ENCODE assay signal across 19 mouse cellular contexts in genomic region chr10:108389178-108389926, GRCm38 (mm10). TPM values are rescaled to one million over a fixed set of nuclear protein-coding genes. Genes with fewer than 3 reads are reported as not detected.
A peak's percentile ranks its signal among the peaks of the same experiment; 100 is the strongest.
DNase-seq lines count a peak whose midpoint lies in the region; ATAC-seq lines count a peak whose summit lies in the region.
"Had no signal": no experiment of that assay in that cellular context is flagged by ENCODE, and none has a peak within 500 bp of the region (broad histone marks: within the 10 kb centered on the region; RNA-seq: fewer than 3 reads in every experiment).

No protein-coding gene starts in this region.

- H3K4me1 ChIP-seq in neural tube, embryonic 11.5 days (ENCODE audit: control insufficient read depth, insufficient read depth, low read length), result no peaks in the 10 kb centered on the region
- peaks cover 9% of the 10 kb centered on the region for H3K4me1 ChIP-seq in neural tube, embryonic 15.5 days
- H3K4me1 ChIP-seq in stomach, embryonic 16.5 days (ENCODE audit: control insufficient read depth, insufficient read depth, low read length), result peaks cover 12% of the 10 kb centered on the region
- H3K4me1 ChIP-seq: limb, embryonic 15.5 days had no signal

- no peak overlapping the region for H3K9ac ChIP-seq in neural tube, embryonic 11.5 days (ENCODE audit: low read length)
- H3K9ac ChIP-seq in neural tube, embryonic 15.5 days (replicated peaks), result no peak overlapping the region
- H3K9ac ChIP-seq in stomach, embryonic 16.5 days (ENCODE audit: low read length), result no peak overlapping the region
- H3K9ac ChIP-seq: forebrain, embryonic 12.5 days; heart, embryonic 13.5 days; limb, embryonic 15.5 days; midbrain, embryonic 15.5 days had no signal

- 29% methylated on average over 5 of the region's 5 CpGs for WGBS in neural tube, embryonic 11.5 days
- 29% methylated on average over 5 of the region's 5 CpGs for WGBS in neural tube, embryonic 15.5 days
- WGBS in stomach, embryonic 16.5 days, result 35% methylated on average over 5 of the region's 5 CpGs

- H3K9me3 ChIP-seq in neural tube, embryonic 11.5 days (ENCODE audit: control insufficient read depth, low read length), result no peaks in the 10 kb centered on the region
- no peaks in the 10 kb centered on the region for H3K9me3 ChIP-seq in neural tube, embryonic 15.5 days (replicated peaks)
- no peaks in the 10 kb centered on the region for H3K9me3 ChIP-seq in stomach, embryonic 16.5 days (replicated peaks; ENCODE audit: control insufficient read depth, low read length)
- H3K9me3 ChIP-seq: forebrain, embryonic 12.5 days; G1E; heart, embryonic 13.5 days; limb, embryonic 15.5 days; midbrain, embryonic 15.5 days had no signal

- no peak overlapping the region for H3K27ac ChIP-seq in neural tube, embryonic 11.5 days (ENCODE audit: low read depth, low read length)
- H3K27ac ChIP-seq in neural tube, embryonic 15.5 days (replicated peaks), result no peak overlapping the region
- H3K27ac ChIP-seq in stomach, embryonic 16.5 days (ENCODE audit: low read length), result 0 out of 2 replicates have a peak overlapping the region, but pooled peaks have one; percentile 17
- H3K27ac ChIP-seq: forebrain, embryonic 12.5 days; gastrocnemius, adult 2 months; heart, embryonic 13.5 days; limb, embryonic 15.5 days; midbrain, embryonic 15.5 days had no signal

- DNase-seq in heart, adult 11 months, result peak; percentile 44
- DNase-seq in heart, postnatal 14 days, result no peak
- peak; percentile 41 to 50 for DNase-seq in kidney, postnatal 4 days
- DNase-seq in kidney, postnatal 10 days, result no peak
- peak; percentile 23 for DNase-seq in neural tube, embryonic 11.5 days (ENCODE audit: low spot score)
- no peak for DNase-seq in urinary bladder, postnatal 36 days (ENCODE audit: low spot score in 2 of 2)
- DNase-seq: adrenal gland, postnatal 25 days; cerebellum, adult 11 months; heart, postnatal 36 days; thymus, adult 18-20 months; thymus, postnatal 4 days had no signal

- intact Hi-C loops in heart, postnatal 14 days (cut with DNase I), result no loop called here

- H3K4me3 ChIP-seq in neural tube, embryonic 11.5 days (ENCODE audit: low read depth, low read length), result no peak overlapping the region
- H3K4me3 ChIP-seq in neural tube, embryonic 15.5 days (replicated peaks), result no peak overlapping the region
- no peak overlapping the region for H3K4me3 ChIP-seq in stomach, embryonic 16.5 days (replicated peaks; ENCODE audit: low read length)
- H3K4me3 ChIP-seq: forebrain, embryonic 12.5 days; gastrocnemius, adult 2 months; heart, embryonic 13.5 days; limb, embryonic 15.5 days; midbrain, embryonic 15.5 days had no signal

- H3K4me2 ChIP-seq in neural tube, embryonic 11.5 days (ENCODE audit: low read depth), result no peak overlapping the region
- H3K4me2 ChIP-seq in neural tube, embryonic 15.5 days, result no peak overlapping the region
- H3K4me2 ChIP-seq in stomach, embryonic 16.5 days (ENCODE audit: low read depth, low read length), result no peak overlapping the region
- H3K4me2 ChIP-seq: forebrain, embryonic 12.5 days; heart, embryonic 13.5 days; limb, embryonic 15.5 days; midbrain, embryonic 15.5 days had no signal

- ATAC-seq in neural tube, embryonic 11.5 days (ENCODE audit: insufficient read depth, low FRiP score, low TSS enrichment), result 0 out of 2 replicates have a peak, but pooled peaks have one; percentile 35
- no peak for ATAC-seq in neural tube, embryonic 15.5 days (ENCODE audit: low FRiP score)
- ATAC-seq in stomach, embryonic 16.5 days (ENCODE audit: insufficient read depth, low FRiP score), result no peak

- H3K27me3 ChIP-seq in neural tube, embryonic 11.5 days (ENCODE audit: control insufficient read depth, insufficient read depth, low read length), result no peaks in the 10 kb centered on the region
- H3K27me3 ChIP-seq in neural tube, embryonic 15.5 days (replicated peaks), result no peaks in the 10 kb centered on the region
- no peaks in the 10 kb centered on the region for H3K27me3 ChIP-seq in stomach, embryonic 16.5 days (ENCODE audit: control insufficient read depth, insufficient read depth, low read length)
- H3K27me3 ChIP-seq: forebrain, embryonic 12.5 days; heart, embryonic 13.5 days; limb, embryonic 15.5 days; midbrain, embryonic 15.5 days had no signal

- no peaks in the 10 kb centered on the region for H3K36me3 ChIP-seq in neural tube, embryonic 11.5 days (ENCODE audit: control insufficient read depth, insufficient read depth, low read length)
- H3K36me3 ChIP-seq in neural tube, embryonic 15.5 days, result no peaks in the 10 kb centered on the region
- H3K36me3 ChIP-seq in stomach, embryonic 16.5 days (ENCODE audit: control insufficient read depth, insufficient read depth, low read length), result no peaks in the 10 kb centered on the region
- H3K36me3 ChIP-seq: forebrain, embryonic 12.5 days; limb, embryonic 15.5 days; midbrain, embryonic 15.5 days had no signal

RNA-seq across cellular contexts. Expression of gene Pawr, which starts 57.4 kb away (rescaled TPM):
- 1 to 10 TPM; 3.1 to 3.4 TPM for total RNA-seq in heart, postnatal 14 days (2021)
- polyA plus RNA-seq in neural tube, embryonic 11.5 days (2014; fragmentation: Nextera tagmentation; extraction: Ambion mirVana), result 15.1 TPM in 2 replicates
- polyA plus RNA-seq in neural tube, embryonic 15.5 days (2015; fragmentation: Nextera tagmentation; extraction: Ambion mirVana), result 2.9 and 3.3 TPM in 2 replicates
- polyA plus RNA-seq in stomach, embryonic 16.5 days (2015; fragmentation: Nextera tagmentation; extraction: Ambion mirVana), result 6.2 and 7.1 TPM in 2 replicates

Comparison
In these comparisons a context has a peak if more than half of its experiments do, and no peak if none do; other contexts are left out.
1. DNase-seq: peak in heart, adult 11 months (single experiment), kidney, postnatal 4 days (2 of 2) and neural tube, embryonic 11.5 days (single experiment); none in heart, postnatal 14 days (0 of 2), kidney, postnatal 10 days (single experiment) and urinary bladder, postnatal 36 days (0 of 2).